Mouse (Mus musculus) CH12.LX (cell line): ENCODE measurements at regions not wholly inside any gene's neighbourhood (a gene's known extent, or its start where the extent isn't known, plus 50 kb on each side); places are given as distances from the start of the nearest gene placed in this dataset.

ENCODE experiments used
- DNase-seq: peaks from one replicate; pipeline ENCODE4 v3.0.0-alpha.2; 2013; ENCODE audit errors: extremely low read depth
- H3K27ac ChIP-seq: 2 replicates; pipeline ENCODE4 v1.5.1; 2012; ENCODE audit warnings: low read depth, mild to moderate bottlenecking, control low read depth, moderate library complexity; ENCODE audit not compliant: insufficient read depth
- H3K27me3 ChIP-seq: replicated peaks from 2 replicates; pipeline ENCODE3; 2012; ENCODE audit warnings: inconsistent platforms
- H3K36me3 ChIP-seq, 2 experiments: replicated peaks in 1 of 2; 2 replicates each; pipeline versions ENCODE3 to v1.6.1; 2012; ENCODE audit warnings: inconsistent platforms in 1 of 2, low read length in 1 of 2, mild to moderate bottlenecking in 1 of 2, mixed read lengths in 1 of 2, moderate library complexity in 1 of 2; ENCODE audit not compliant: control insufficient read depth in 1 of 2, insufficient read depth in 1 of 2
- H3K4me1 ChIP-seq, 2 experiments: 2 replicates each; pipeline ENCODE4 v1.6.1; 2012; ENCODE audit warnings: inconsistent platforms in 1 of 2, moderate library complexity in 1 of 2; ENCODE audit not compliant: insufficient read depth in 2 of 2, control insufficient read depth in 1 of 2
- H3K4me2 ChIP-seq: 2 replicates; pipeline ENCODE4 v1.6.1; 2012; ENCODE audit warnings: low read depth, mild to moderate bottlenecking, control low read depth; ENCODE audit not compliant: poor library complexity, insufficient read depth, severe bottlenecking
- H3K4me3 ChIP-seq, 3 experiments: fragments of 150-350 bp in 1 of 3; sonication (generic) in 1 of 3; replicated peaks in 1 of 3; 2 replicates each; pipeline versions ENCODE3 to v1.5.1; 2011 to 2012; ENCODE audit warnings: low read depth in 2 of 3, low read length in 2 of 3, mild to moderate bottlenecking in 2 of 3, moderate library complexity in 2 of 3, control low read depth in 1 of 3, improper control_type of control experiment in 1 of 3, inconsistent platforms in 1 of 3, mixed read lengths in 1 of 3; ENCODE audit not compliant: poor library complexity in 1 of 3
- H3K79me2 ChIP-seq: replicated peaks from 2 replicates; pipeline ENCODE4 v1.6.1; 2012; ENCODE audit warnings: mild to moderate bottlenecking, moderate library complexity; ENCODE audit not compliant: control insufficient read depth, poor library complexity, insufficient read depth, severe bottlenecking; ENCODE audit errors: extremely low read depth
- H3K9ac ChIP-seq: 2 replicates; pipeline ENCODE4 v1.6.1; 2012; ENCODE audit warnings: low read depth, mild to moderate bottlenecking, control low read depth, moderate library complexity; ENCODE audit not compliant: insufficient read depth
- H3K9me3 ChIP-seq: replicated peaks from 2 replicates; pipeline ENCODE3; 2012; ENCODE audit warnings: low read length, inconsistent platforms, mixed read lengths
- CTCF ChIP-seq, 2 experiments: IDR thresholded peaks in 1 of 2; conservative IDR thresholded peaks in 1 of 2; 2 replicates each; pipeline ENCODE4 v1.5.1; 2011 to 2012; ENCODE audit warnings: low read depth in 2 of 2, low read length in 2 of 2, improper control_type of control experiment in 1 of 2, inconsistent platforms in 1 of 2, mild to moderate bottlenecking in 1 of 2, moderate library complexity in 1 of 2
- ELF1 ChIP-seq: IDR thresholded peaks from 2 replicates; pipeline ENCODE4 v1.6.1; 2014; ENCODE audit warnings: low read depth, mild to moderate bottlenecking, inconsistent platforms, low read length, improper control_type of control experiment
- MAFK ChIP-seq: IDR thresholded peaks from 2 replicates; pipeline ENCODE4 v1.6.1; 2011; ENCODE audit warnings: low read length, improper control_type of control experiment; ENCODE audit not compliant: insufficient replicate concordance
- MAX ChIP-seq: IDR thresholded peaks from 2 replicates; pipeline ENCODE4 v1.6.1; 2011; ENCODE audit warnings: low read length, improper control_type of control experiment
- MXI1 ChIP-seq: IDR thresholded peaks from 2 replicates; pipeline ENCODE4 v1.6.1; 2011; ENCODE audit warnings: mild to moderate bottlenecking, low read depth, low read length, improper control_type of control experiment
- NRF1 ChIP-seq: IDR thresholded peaks from 2 replicates; pipeline ENCODE4 v1.6.1; 2014; ENCODE audit warnings: low read depth, mild to moderate bottlenecking, inconsistent platforms, low read length, improper control_type of control experiment, moderate library complexity
- PAX5 ChIP-seq: IDR thresholded peaks from 2 replicates; pipeline ENCODE4 v1.6.1; 2012; ENCODE audit warnings: low read length, inconsistent platforms, mixed read lengths
- POLR2A ChIP-seq: IDR thresholded peaks from 2 replicates; pipeline ENCODE4 v1.6.1; 2011; ENCODE audit warnings: low read depth, mild to moderate bottlenecking, improper control_type of control experiment, low read length
- RCOR1 ChIP-seq: conservative IDR thresholded peaks from 2 replicates; pipeline ENCODE4 v1.6.1; 2012; ENCODE audit warnings: low read depth, mild to moderate bottlenecking, inconsistent platforms, low read length, improper control_type of control experiment
- SIN3A ChIP-seq: IDR thresholded peaks from 2 replicates; pipeline ENCODE4 v1.6.1; 2012; ENCODE audit warnings: low read length, improper control_type of control experiment, inconsistent platforms
- TCF12 ChIP-seq: IDR thresholded peaks from 2 replicates; pipeline ENCODE4 v1.6.1; 2014; ENCODE audit warnings: low read depth, mild to moderate bottlenecking, inconsistent platforms, low read length, improper control_type of control experiment
- UBTF ChIP-seq: IDR thresholded peaks from 2 replicates; pipeline ENCODE4 v1.6.1; 2012; ENCODE audit warnings: low read depth, mild to moderate bottlenecking, inconsistent platforms, low read length, improper control_type of control experiment, moderate library complexity
- USF1 ChIP-seq: IDR thresholded peaks from 2 replicates; pipeline ENCODE4 v1.6.1; 2014; ENCODE audit warnings: low read depth, mild to moderate bottlenecking, inconsistent platforms, low read length, improper control_type of control experiment
- USF2 ChIP-seq: conservative IDR thresholded peaks from 2 replicates; pipeline ENCODE4 v1.6.1; 2011; ENCODE audit warnings: low read depth, low read length, improper control_type of control experiment
- ZKSCAN1 ChIP-seq: IDR thresholded peaks from 2 replicates; pipeline ENCODE4 v1.6.1; 2012; ENCODE audit warnings: low read depth, inconsistent platforms, low read length, improper control_type of control experiment, borderline replicate concordance
- ZMIZ1 ChIP-seq: IDR thresholded peaks from 2 replicates; pipeline ENCODE4 v1.6.1; 2012; ENCODE audit warnings: low read depth, mild to moderate bottlenecking, inconsistent platforms, low read length, improper control_type of control experiment
- ZNF384 ChIP-seq: IDR thresholded peaks from 2 replicates; pipeline ENCODE4 v1.6.1; 2012; ENCODE audit warnings: low read depth, low read length, improper control_type of control experiment, inconsistent platforms
- dilution Hi-C: fragments of 300-500 bp; cut with MboI; formaldehyde crosslinking; loops from 2 replicates; pipeline ENCODE4 v1.14.3; 2020; ENCODE audit warnings: low sequenced_read_pairs; ENCODE audit not compliant: extremely low pct_unique_long_range_greater_than_20kb, extremely low pct_ligation_motif_present
- in situ Hi-C: fragments of 300-500 bp; cut with MboI; formaldehyde crosslinking; loops from 3 replicates; pipeline ENCODE4 v1.14.3; 2019; ENCODE audit warnings: low sequenced_read_pairs, low pct_ligation_motif_present, low pct_unique_long_range_greater_than_20kb, mixed read lengths

DNA sequence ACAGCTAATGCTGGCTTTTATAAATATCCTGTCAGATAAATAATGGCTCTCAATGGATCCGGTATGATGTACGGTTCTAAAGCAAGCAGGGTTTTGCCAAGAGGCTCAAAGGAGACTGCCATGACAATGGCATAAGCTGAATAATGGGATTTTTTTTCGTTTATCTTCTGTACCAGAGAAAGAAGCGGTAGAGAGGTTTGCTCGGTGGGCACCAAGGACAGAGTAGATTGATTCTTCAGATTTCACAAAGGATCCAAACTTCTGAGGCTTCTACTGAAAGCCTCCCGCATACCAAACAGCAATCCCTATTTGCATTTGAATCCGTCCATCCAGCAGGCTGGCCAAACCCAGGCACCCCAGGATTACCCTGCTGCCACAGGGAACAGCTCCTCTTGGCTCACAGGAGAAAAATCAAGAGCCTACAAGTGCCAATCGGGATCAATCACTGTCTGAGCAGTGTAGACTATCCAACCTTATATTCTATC lies 342.0 kb upstream of the Noct start:
- Histone ChIP-seq H3K27me3 (no peaks in the 10 kb centered on the region), H3K4me3 (no peak overlapping the region), H3K36me3 (no peaks in the 10 kb centered on the region), H3K27ac (no peak overlapping the region), H3K4me2 (no peak overlapping the region), H3K9ac (no peak overlapping the region), H3K4me1 (peaks cover 0 to 3% of the 10 kb centered on the region in 2 experiments; a peak in 1 of 4 replicates), H3K79me2 (no peaks in the 10 kb centered on the region), H3K9me3 (no peaks in the 10 kb centered on the region)
- DNase-seq, result no peak
- dilution Hi-C loops (no loop called here), in situ Hi-C loops (no loop called here)
- no peak for TF ChIP-seq USF1
- TF ChIP-seq UBTF, result no peak
- no peak for TF ChIP-seq MXI1
- no peak for TF ChIP-seq SIN3A
- no peak for TF ChIP-seq MAFK
- no peak for TF ChIP-seq NRF1
- TF ChIP-seq ZMIZ1, result no peak
- TF ChIP-seq PAX5, result no peak
- no peak for TF ChIP-seq ELF1
- no peak for TF ChIP-seq RCOR1
- TF ChIP-seq POLR2A, result no peak
- no peak for TF ChIP-seq USF2
- TF ChIP-seq TCF12, result no peak
- no peak for TF ChIP-seq ZKSCAN1

DNA sequence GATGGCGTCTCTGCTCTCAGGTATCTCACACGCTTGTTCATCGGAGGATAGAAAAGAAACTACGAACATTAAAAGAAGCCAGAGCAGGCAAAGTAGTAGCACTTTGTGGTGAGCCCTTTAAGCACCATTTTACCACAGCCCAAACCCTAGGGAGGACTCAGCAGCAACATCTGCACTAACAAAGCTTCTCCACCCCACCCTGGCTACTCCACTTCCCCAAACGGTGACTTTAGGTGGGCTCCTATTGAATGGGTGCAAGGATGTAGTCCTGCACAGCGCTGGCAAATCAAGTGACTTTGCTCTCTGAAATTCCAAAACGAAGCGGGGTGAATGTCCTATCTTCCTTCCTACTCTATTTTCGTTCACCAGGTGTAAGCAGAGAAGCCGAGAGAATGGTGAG lies 337.9 kb upstream of the Noct start:
- no peak for DNase-seq
- H3K27me3 ChIP-seq, result no peaks in the 10 kb centered on the region
- H3K4me3 ChIP-seq, result no peak overlapping the region
- TF ChIP-seq MAX (no peak), ZNF384 (no peak), CTCF (conservative IDR thresholded peaks at IDR 0.05 in 1 of 2, IDR thresholded peaks at IDR 0.05 in 1 of 2; ENCODE audit: low read depth in 2 of 2, low read length in 2 of 2) (no peak), TCF12 (no peak)
- TF ChIP-seq, all 38 proteins: peak for 0
- H3K79me2 ChIP-seq, result no peaks in the 10 kb centered on the region
- no peaks in the 10 kb centered on the region for H3K9me3 ChIP-seq
- H3K4me1 ChIP-seq, result peaks cover 0 to 3% of the 10 kb centered on the region in 2 experiments; a peak in 1 of 4 replicates
- dilution Hi-C loops, result no loop called here
- no peak overlapping the region for H3K27ac ChIP-seq
- H3K4me2 ChIP-seq, result no peak overlapping the region
- H3K9ac ChIP-seq, result no peak overlapping the region
- in situ Hi-C loops, result no loop called here
- no peaks in the 10 kb centered on the region for H3K36me3 ChIP-seq
